Mouse (Mus musculus): ENCODE measurements around the gene Dab1.

DNA sequence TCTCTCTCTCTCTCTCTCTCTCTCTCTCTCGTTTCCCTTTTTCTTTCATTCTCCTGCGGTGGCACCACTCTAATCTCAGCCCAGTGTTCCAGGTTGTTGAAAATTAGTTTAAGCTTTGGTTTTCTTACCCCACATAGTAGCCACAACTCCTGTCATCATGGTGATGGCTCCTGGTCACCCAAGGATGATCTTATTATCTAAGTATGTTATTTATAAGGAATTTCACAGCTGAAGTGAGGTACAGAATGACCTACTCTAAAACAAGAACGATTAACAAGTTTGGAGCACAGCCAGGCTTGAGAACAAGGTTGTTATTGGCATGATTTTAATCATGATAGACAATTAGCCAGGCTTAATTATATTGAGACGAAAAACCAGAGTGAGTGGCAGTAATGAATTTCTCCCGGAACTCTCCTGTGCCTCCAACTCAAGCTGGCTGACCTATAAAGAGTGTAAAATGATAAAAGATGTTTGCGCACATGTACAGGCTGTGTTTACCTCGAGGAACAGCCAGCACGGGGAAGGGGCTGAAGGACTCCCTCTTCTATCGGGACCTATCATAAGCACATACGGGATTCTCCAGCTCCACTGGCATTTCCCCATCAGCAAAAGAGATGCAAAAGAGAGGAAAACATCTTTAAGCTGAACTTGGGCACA, 684.0 kb downstream of the Dab1 start:
- no peak for TF ChIP-seq MAX (IDR thresholded peaks at IDR 0.05; ENCODE audit: low read length)
- TF ChIP-seq NELFE (IDR thresholded peaks at IDR 0.05; ENCODE audit: low read depth, low read length), result no peak
- TF ChIP-seq POLR2A (IDR thresholded peaks at IDR 0.05; ENCODE audit: control insufficient read depth in 1 of 2, insufficient read depth in 1 of 2, low read depth in 1 of 2, low read length in 2 of 2, poor library complexity in 1 of 2), result no peak
- no peak for TF ChIP-seq HCFC1 (IDR thresholded peaks at IDR 0.05; ENCODE audit: low read depth, low read length)
- no peak for TF ChIP-seq POLR2AphosphoS5 (IDR thresholded peaks at IDR 0.05; ENCODE audit: borderline replicate concordance, low read depth, low read length)
- no peak for TF ChIP-seq CTCF (IDR thresholded peaks at IDR 0.05 in 2 of 3, conservative IDR thresholded peaks at IDR 0.05 in 1 of 3; ENCODE audit: control insufficient read depth in 1 of 3, insufficient read depth in 1 of 3, low read depth in 2 of 3, low read length in 3 of 3, poor library complexity in 1 of 3, severe bottlenecking in 1 of 3)
- no peak for TF ChIP-seq GATA1 (IDR thresholded peaks at IDR 0.05; ENCODE audit: low read depth, low read length)
- no peak for TF ChIP-seq CHD1 (IDR thresholded peaks at IDR 0.05; ENCODE audit: low read depth, low read length)

All from MEL (cell line).